Mouse (Mus musculus) embryonic facial prominence, embryonic 14.5 days (tissue): Measurements from ENCODE around the gene Gm42906. TPM values are rescaled to one million over a fixed set of nuclear protein-coding genes. Genes with fewer than 3 reads are reported as not detected.

Source experiments
- ATAC-seq: fragments of 200-750 bp; cut with Nextera tagmentation; 2 replicates; pipeline ENCODE4 v1.8.0; 2017; ENCODE audit warnings: low read depth, moderate number of reproducible peaks, moderate TSS enrichment
- DNase-seq: peaks from one replicate; pipeline ENCODE4 v3.0.0-alpha.2; 2015; ENCODE audit warnings: low spot score
- H3K27ac ChIP-seq: fragments of 300-500 bp; sonication (generic); replicated peaks from 2 replicates; pipeline ENCODE4 v1.5.1; 2014; ENCODE audit warnings: low read depth, mild to moderate bottlenecking, low read length, moderate library complexity
- H3K27me3 ChIP-seq: fragments of 300-500 bp; sonication (generic); replicated peaks from 2 replicates; pipeline ENCODE4 v1.6.1; 2014; ENCODE audit warnings: low read length; ENCODE audit not compliant: control insufficient read depth, insufficient read depth
- H3K36me3 ChIP-seq: fragments of 300-500 bp; sonication (generic); 2 replicates; pipeline ENCODE4 v1.6.1; 2014; ENCODE audit warnings: low read length, mixed read lengths; ENCODE audit not compliant: control insufficient read depth, insufficient read depth
- H3K4me1 ChIP-seq: fragments of 300-500 bp; sonication (generic); 2 replicates; pipeline ENCODE4 v1.6.1; 2014; ENCODE audit warnings: antibody characterized with exemption, low read length; ENCODE audit not compliant: control insufficient read depth, insufficient read depth
- H3K4me2 ChIP-seq: fragments of 300-500 bp; sonication (generic); 2 replicates; pipeline ENCODE4 v1.6.1; 2014; ENCODE audit warnings: low read depth, mild to moderate bottlenecking, low read length, moderate library complexity, mixed read lengths
- H3K4me3 ChIP-seq: fragments of 300-500 bp; sonication (generic); 2 replicates; pipeline ENCODE4 v1.5.1; 2014; ENCODE audit warnings: low read depth, mild to moderate bottlenecking, low read length
- H3K9ac ChIP-seq: fragments of 300-500 bp; sonication (generic); 2 replicates; pipeline ENCODE4 v1.6.1; 2014; ENCODE audit warnings: low read depth, mild to moderate bottlenecking, low read length, moderate library complexity, mixed read lengths
- H3K9me3 ChIP-seq: fragments of 300-500 bp; sonication (generic); 2 replicates; pipeline ENCODE4 v1.6.1; 2016; ENCODE audit warnings: low read length; ENCODE audit not compliant: control insufficient read depth
- WGBS: fragments of 180-500 bp; shearing (Covaris S2); extraction: QIAGEN DNeasy Blood & Tissue Kit; methylation state at CpG from one replicate; pipeline ENCODE4 v1.1.7; 2014; 5-methylcytosine and 5-hydroxymethylcytosine counted together
- polyA plus RNA-seq: library from polyadenylated mRNA; unstranded; fragments of >200 nt; fragmentation: Nextera tagmentation; extraction: Ambion mirVana; gene quantifications from 2 replicates; pipeline ENCODE4 v1.2.1, GENCODE M21; 2014

Gm42906 gene
- polyA plus RNA-seq, 1 experiment from 2014 or later = not detected

DNA sequence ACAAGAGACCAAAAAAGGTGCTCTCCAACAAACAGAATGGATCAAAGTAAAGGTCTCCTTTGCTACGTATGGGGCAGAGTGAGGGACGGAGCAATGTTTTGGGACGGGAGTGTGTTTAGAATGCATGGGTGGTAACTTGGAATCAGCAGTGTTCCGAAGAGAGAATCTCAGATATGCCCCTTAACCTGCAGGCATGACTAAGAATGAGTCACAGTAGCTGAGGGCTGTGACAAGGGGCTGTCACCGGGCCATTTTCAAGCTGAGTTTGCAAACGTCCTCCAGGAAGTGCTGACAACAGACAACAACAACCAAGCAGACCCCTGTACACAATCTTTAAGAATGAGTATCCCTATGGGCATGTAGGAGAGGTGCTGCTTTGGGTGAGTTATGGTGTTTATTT is 153.7 kb downstream of the Gm42906 start:
- Histone ChIP-seq H3K9me3 (no peaks in the 10 kb centered on the region), H3K27ac (no peak overlapping the region)

DNA sequence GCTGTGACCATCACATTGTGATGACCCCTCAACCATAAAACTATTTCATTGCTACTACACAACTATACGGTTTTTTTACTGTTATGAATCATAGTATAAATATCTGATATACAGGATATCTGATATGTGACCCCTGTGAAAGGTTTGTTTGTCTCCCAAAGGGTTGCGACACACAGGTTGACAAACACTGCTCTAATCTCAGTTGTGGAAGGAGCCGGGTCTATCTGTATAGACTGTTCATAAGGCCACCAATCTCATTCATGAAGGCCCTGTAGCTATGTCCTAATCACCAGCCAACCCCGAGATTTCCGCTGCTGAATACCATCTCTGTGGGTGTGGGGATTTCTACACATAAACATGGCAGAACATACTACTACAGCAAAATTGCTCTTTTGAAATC is 157.1 kb downstream of the Gm42906 start:
- Histone ChIP-seq H3K4me3 (no peak overlapping the region), H3K9ac (no peak overlapping the region), H3K27ac (no peak overlapping the region), H3K27me3 (no peaks in the 10 kb centered on the region), H3K4me1 (no peaks in the 10 kb centered on the region), H3K4me2 (no peak overlapping the region), H3K36me3 (no peaks in the 10 kb centered on the region), H3K9me3 (no peaks in the 10 kb centered on the region)
- ATAC-seq (no peak), DNase-seq (no peak)
- WGBS = 86% methylated on average over 5 of the region's 5 CpGs

More for the DNA sequence above, 153.7 kb downstream of the Gm42906 start:
- Histone ChIP-seq H3K4me1 (no peaks in the 10 kb centered on the region), H3K9ac (no peak overlapping the region), H3K36me3 (no peaks in the 10 kb centered on the region), H3K4me2 (no peak overlapping the region), H3K27me3 (no peaks in the 10 kb centered on the region), H3K4me3 (no peak overlapping the region)
- DNase-seq (no peak), ATAC-seq (no peak)
- 64% methylated on average over 6 of the region's 6 CpGs for WGBS

DNA sequence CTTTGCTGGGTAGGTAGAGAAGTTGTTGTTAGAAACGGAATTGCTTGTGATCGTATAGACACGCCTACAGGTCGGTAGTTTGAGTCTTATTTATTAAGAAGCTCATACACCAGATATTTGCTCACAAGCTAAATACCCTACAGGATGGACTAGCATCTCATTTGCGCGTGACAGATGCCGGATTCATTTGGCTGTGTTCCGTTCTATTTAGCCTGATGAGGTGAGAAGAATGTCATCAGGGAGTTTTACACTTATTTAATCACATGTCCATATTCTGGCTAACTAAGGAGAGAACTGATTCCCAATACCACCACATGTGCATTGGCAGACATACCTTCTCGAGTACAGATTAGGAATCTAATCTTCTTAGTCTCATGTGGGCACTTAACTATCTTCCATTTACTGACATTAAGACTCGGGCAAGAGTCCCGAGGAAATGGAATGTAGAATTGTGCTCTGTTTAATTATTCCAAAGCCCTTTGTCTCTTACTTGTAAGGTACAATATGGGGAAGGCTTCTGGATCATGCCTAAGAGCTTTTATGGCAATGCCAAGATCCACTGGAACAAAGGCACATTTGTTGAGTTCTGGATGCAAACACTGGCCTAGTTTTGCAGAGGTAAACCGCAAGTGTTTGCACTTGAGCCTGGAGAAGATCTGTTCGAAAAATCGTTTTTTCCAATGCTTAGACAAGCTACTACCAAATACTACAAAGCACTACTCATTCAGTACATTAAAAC is 160.9 kb downstream of the Gm42906 start:
- DNase-seq = no peak
- Histone ChIP-seq H3K36me3 (no peaks in the 10 kb centered on the region), H3K4me3 (no peak overlapping the region), H3K9me3 (no peaks in the 10 kb centered on the region), H3K27me3 (no peaks in the 10 kb centered on the region), H3K9ac (no peak overlapping the region), H3K4me1 (no peaks in the 10 kb centered on the region), H3K27ac (no peak overlapping the region), H3K4me2 (no peak overlapping the region)
- ATAC-seq = no peak
- WGBS = 84% methylated on average over 14 of the region's 14 CpGs

DNA sequence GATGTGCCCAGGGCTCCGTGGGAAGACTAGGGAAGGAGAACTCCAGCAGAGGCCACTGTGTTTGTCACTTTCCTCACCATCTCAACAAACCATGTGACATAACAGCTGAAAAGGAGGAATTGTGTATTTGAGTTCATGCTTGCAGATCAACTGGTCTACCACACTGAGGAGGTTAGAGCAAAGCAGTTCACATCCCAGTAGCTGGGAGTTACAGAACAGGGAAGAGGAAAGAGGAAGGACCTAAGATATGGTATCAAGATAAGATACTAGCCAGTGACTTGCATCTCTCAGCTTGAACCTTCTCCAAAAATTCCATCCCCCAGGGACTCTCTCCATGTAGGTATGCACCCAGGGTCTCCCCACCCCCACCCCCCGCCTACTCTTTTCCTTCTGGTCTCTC is 166.4 kb downstream of the Gm42906 start:
- Histone ChIP-seq H3K4me2 (no peak overlapping the region), H3K9me3 (no peaks in the 10 kb centered on the region), H3K27me3 (no peaks in the 10 kb centered on the region), H3K27ac (no peak overlapping the region), H3K4me1 (no peaks in the 10 kb centered on the region), H3K4me3 (no peak overlapping the region), H3K9ac (no peak overlapping the region), H3K36me3 (no peaks in the 10 kb centered on the region)
- 79% methylated on average over 2 of the region's 2 CpGs for WGBS
- DNase-seq (no peak), ATAC-seq (no peak)

DNA sequence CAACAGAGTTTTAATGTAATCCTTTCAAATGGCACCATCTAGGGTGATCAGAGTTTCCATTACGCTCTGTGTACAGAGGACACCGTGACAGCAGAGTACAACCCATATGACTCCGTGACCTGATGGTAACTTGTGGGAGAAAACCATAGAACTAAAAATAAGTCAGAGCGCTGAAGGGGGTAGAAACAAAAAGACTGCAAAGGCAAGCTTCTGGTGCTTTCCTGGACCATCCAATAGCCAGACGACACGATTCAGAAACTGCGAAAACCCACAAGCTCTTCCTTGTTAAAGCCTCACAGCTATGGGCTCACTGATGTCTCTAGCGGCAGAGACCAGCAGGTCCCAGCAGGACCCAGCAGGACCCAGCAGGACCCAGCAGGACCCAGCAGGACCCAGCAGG is 175.8 kb downstream of the Gm42906 start:
- Histone ChIP-seq H3K4me2 (0 out of 2 replicates have a peak overlapping the region, but pooled peaks have one; percentile 4), H3K27ac (no peak overlapping the region), H3K4me3 (no peak overlapping the region), H3K36me3 (no peaks in the 10 kb centered on the region), H3K27me3 (no peaks in the 10 kb centered on the region), H3K9me3 (no peaks in the 10 kb centered on the region), H3K9ac (no peak overlapping the region), H3K4me1 (no peaks in the 10 kb centered on the region)
- DNase-seq (peak; percentile 19), ATAC-seq (no peak)
- 59% methylated on average over 8 of the region's 8 CpGs for WGBS

DNA sequence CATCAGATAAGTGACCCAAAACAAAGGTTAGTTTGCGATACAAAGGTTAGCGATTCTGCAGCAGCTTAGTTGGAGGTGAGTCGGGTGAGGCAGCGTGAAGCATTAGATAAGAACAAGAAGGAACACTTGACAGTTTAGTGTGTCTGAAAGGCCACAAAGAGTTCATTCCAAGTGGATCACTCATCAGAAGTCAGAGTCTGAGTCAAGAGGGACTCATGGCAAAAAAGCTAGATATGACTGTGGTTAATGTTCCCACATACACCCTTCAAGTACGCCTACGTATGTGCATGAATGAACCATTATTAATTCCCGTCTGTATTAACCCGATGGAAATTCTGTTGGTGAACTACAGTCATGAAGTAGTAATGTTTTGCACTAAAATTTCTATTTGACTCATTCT is 176.3 kb downstream of the Gm42906 start:
- Histone ChIP-seq H3K36me3 (no peaks in the 10 kb centered on the region), H3K4me1 (no peaks in the 10 kb centered on the region), H3K9me3 (no peaks in the 10 kb centered on the region), H3K27ac (no peak overlapping the region), H3K27me3 (no peaks in the 10 kb centered on the region), H3K4me3 (no peak overlapping the region), H3K4me2 (no peak overlapping the region), H3K9ac (no peak overlapping the region)
- 85% methylated on average over 8 of the region's 8 CpGs for WGBS
- no peak for ATAC-seq
- DNase-seq = no peak

DNA sequence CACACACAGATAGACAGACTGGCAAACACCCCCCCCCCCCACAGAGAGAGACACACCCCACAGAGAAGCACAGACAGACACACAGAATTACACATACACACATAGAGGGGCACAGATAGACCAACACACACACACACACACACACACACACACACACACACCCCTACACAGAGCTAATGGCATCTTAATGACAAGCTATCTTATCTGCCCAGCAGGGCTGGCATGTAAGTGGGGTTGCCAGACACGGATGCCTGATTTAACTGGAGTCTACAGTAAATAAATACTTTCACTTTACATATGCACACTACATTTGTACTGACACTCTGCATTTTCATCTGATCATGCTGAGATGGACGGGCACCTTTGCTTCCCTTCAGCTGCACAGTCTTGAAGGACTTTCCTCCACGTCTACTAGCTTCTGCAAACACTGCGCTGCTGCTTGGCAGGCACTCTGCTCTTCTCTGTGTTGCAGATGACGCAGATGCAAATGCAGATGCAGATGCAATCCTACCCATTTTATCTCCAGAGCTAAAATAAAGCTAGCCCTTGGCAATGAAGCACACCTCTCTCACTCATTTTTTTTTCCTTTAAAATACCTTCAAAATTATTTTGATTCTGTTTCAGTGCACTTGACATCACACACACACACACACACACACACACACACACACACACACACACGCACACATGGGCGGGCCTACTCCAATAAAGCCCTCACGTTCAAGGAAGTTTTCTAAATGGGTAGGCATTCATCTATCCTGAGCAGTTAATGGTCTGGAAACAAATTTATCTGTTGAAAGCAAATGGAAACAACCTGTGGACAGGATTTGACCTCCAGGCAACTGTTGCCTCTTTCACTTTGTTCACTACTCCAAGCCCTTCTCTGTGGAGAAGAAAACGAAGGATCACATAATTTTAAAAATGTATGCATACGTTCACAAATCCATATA is 179.0 kb downstream of the Gm42906 start:
- H3K27me3 ChIP-seq = no peaks in the 10 kb centered on the region
- H3K4me1 ChIP-seq = no peaks in the 10 kb centered on the region
- WGBS = 66% methylated on average over 10 of the region's 10 CpGs
- no peaks in the 10 kb centered on the region for H3K36me3 ChIP-seq
- no peak overlapping the region for H3K4me3 ChIP-seq
- H3K9me3 ChIP-seq = no peaks in the 10 kb centered on the region
- no peak for ATAC-seq
- no peak overlapping the region for H3K4me2 ChIP-seq
- no peak for DNase-seq
- no peak overlapping the region for H3K27ac ChIP-seq
- no peak overlapping the region for H3K9ac ChIP-seq

DNA sequence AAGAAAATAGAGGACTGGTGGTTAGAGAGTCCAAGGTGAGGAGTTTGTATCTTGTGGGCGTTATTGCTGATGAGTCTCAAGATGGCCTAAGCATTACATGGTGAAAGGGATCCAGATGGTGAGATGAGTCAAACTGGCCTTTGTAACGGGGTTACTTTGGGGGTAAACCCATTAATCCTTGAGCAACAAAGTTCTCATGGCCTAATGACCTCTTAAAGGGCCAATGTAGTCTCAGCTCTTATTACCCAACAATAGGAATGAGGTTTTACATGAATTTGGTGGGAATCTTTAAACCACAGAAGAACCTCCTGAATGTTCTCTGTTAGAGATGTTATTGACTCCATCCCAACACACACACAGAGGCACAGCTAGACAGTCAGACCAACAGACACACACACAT is 179.9 kb downstream of the Gm42906 start:
- no peaks in the 10 kb centered on the region for H3K4me1 ChIP-seq
- no peak overlapping the region for H3K4me2 ChIP-seq
- H3K9ac ChIP-seq = no peak overlapping the region
- H3K27me3 ChIP-seq = no peaks in the 10 kb centered on the region
- H3K36me3 ChIP-seq = no peaks in the 10 kb centered on the region
- ATAC-seq (no peak), DNase-seq (no peak)
- H3K9me3 ChIP-seq = no peaks in the 10 kb centered on the region
- WGBS = 69% methylated on average over 2 of the region's 2 CpGs
- H3K27ac ChIP-seq = no peak overlapping the region
- no peak overlapping the region for H3K4me3 ChIP-seq
